Mouse (Mus musculus) midbrain, embryonic 14.5 days (tissue): ENCODE measurements around the gene Hunk. TPM values are rescaled to one million over a fixed set of nuclear protein-coding genes. Genes with fewer than 3 reads are reported as not detected.

Experiments used
- ATAC-seq: fragments of 200-750 bp; cut with Nextera tagmentation; 2 replicates; pipeline ENCODE4 v1.8.0; 2017; ENCODE audit warnings: moderate number of reproducible peaks, moderate library complexity; ENCODE audit not compliant: low FRiP score, low TSS enrichment
- DNase-seq: peaks from one replicate; pipeline ENCODE4 v3.0.0-alpha.2; 2015
- H3K27ac ChIP-seq: fragments of 300-500 bp; sonication (generic); replicated peaks from 2 replicates; pipeline ENCODE4 v1.5.1; 2014; ENCODE audit warnings: mild to moderate bottlenecking, low read depth, low read length, moderate library complexity
- H3K27me3 ChIP-seq: fragments of 300-500 bp; sonication (generic); 2 replicates; pipeline ENCODE4 v1.6.1; 2014; ENCODE audit warnings: low read length, control low read depth, mixed read lengths; ENCODE audit not compliant: control insufficient read depth, insufficient read depth
- H3K36me3 ChIP-seq: fragments of 300-500 bp; sonication (generic); 2 replicates; pipeline ENCODE4 v1.6.1; 2014; ENCODE audit warnings: low read length, control low read depth; ENCODE audit not compliant: control insufficient read depth, insufficient read depth
- H3K4me1 ChIP-seq: fragments of 300-500 bp; sonication (generic); 2 replicates; pipeline ENCODE4 v1.6.1; 2014; ENCODE audit warnings: mild to moderate bottlenecking, antibody characterized with exemption, low read length, control low read depth; ENCODE audit not compliant: control insufficient read depth, insufficient read depth
- H3K4me2 ChIP-seq: fragments of 300-500 bp; sonication (generic); 2 replicates; pipeline ENCODE4 v1.6.1; 2014; ENCODE audit warnings: mild to moderate bottlenecking, low read length, moderate library complexity
- H3K4me3 ChIP-seq: fragments of 300-500 bp; sonication (generic); replicated peaks from 2 replicates; pipeline ENCODE4 v1.5.1; 2014; ENCODE audit warnings: low read depth, low read length
- H3K9ac ChIP-seq: fragments of 300-500 bp; sonication (generic); replicated peaks from 2 replicates; pipeline ENCODE4 v1.6.1; 2014; ENCODE audit warnings: mild to moderate bottlenecking, low read length, moderate library complexity
- H3K9me3 ChIP-seq: fragments of 300-500 bp; sonication (generic); 2 replicates; pipeline ENCODE4 v1.6.1; 2016; ENCODE audit warnings: low read length, control low read depth, mixed read lengths; ENCODE audit not compliant: control insufficient read depth
- WGBS: fragments of 180-500 bp; shearing (Covaris S2); extraction: QIAGEN DNeasy Blood & Tissue Kit; methylation state at CpG from one replicate; pipeline ENCODE4 v1.1.7; 2014; 5-methylcytosine and 5-hydroxymethylcytosine counted together
- polyA plus RNA-seq: library from polyadenylated mRNA; unstranded; fragments of >200 nt; fragmentation: Nextera tagmentation; extraction: Ambion mirVana; gene quantifications from 2 replicates; pipeline ENCODE4 v1.2.1, GENCODE M21; 2014

Hunk gene
- polyA plus RNA-seq, 1 experiment from 2014 or later, result 8.7 TPM

GRCm38 (mm10) chr16:90461304-90461905 lies 75.6 kb downstream of the Hunk start:
- ATAC-seq (no peak), DNase-seq (no peak)
- H3K27ac ChIP-seq, result no peak overlapping the region
- H3K4me2 ChIP-seq, result no peak overlapping the region
- no peaks in the 10 kb centered on the region for H3K27me3 ChIP-seq
- H3K9ac ChIP-seq, result no peak overlapping the region
- H3K4me1 ChIP-seq, result 0 out of 2 replicates have a peak, but pooled peaks cover 5% of the 10 kb centered on the region
- peaks cover 23% of the 10 kb centered on the region for H3K36me3 ChIP-seq
- peaks cover 5% of the 10 kb centered on the region; the same call in 1 of the 2 replicates for H3K9me3 ChIP-seq
- WGBS, result 72% methylated on average over 11 of the region's 11 CpGs
- no peak overlapping the region for H3K4me3 ChIP-seq

GRCm38 (mm10) chr16:90462728-90463275 lies 77.0 kb downstream of the Hunk start:
- WGBS, result 83% methylated on average over 11 of the region's 11 CpGs
- H3K27me3 ChIP-seq, result no peaks in the 10 kb centered on the region
- no peak overlapping the region for H3K4me2 ChIP-seq
- H3K36me3 ChIP-seq, result peaks cover 34% of the 10 kb centered on the region
- 0 out of 2 replicates have a peak, but pooled peaks cover 5% of the 10 kb centered on the region for H3K4me1 ChIP-seq
- no peak overlapping the region for H3K4me3 ChIP-seq
- peaks cover 6% of the 10 kb centered on the region; the same call in 1 of the 2 replicates for H3K9me3 ChIP-seq
- H3K27ac ChIP-seq, result no peak overlapping the region
- ATAC-seq, result no peak
- no peak for DNase-seq
- no peak overlapping the region for H3K9ac ChIP-seq

GRCm38 (mm10) chr16:90465154-90465553 lies 79.3 kb downstream of the Hunk start:
- 92% methylated on average over 5 of the region's 5 CpGs for WGBS
- Histone ChIP-seq H3K9ac (no peak overlapping the region), H3K4me2 (no peak overlapping the region), H3K27ac (no peak overlapping the region), H3K4me1 (no peaks in the 10 kb centered on the region), H3K4me3 (no peak overlapping the region), H3K9me3 (peaks cover 6% of the 10 kb centered on the region; the same call in 1 of the 2 replicates), H3K36me3 (peaks cover 46% of the 10 kb centered on the region), H3K27me3 (no peaks in the 10 kb centered on the region)
- ATAC-seq (no peak), DNase-seq (no peak)

GRCm38 (mm10) chr16:90468286-90468685 lies 82.5 kb downstream of the Hunk start:
- H3K9me3 ChIP-seq, result peaks cover 6% of the 10 kb centered on the region; the same call in 1 of the 2 replicates
- no peaks in the 10 kb centered on the region for H3K27me3 ChIP-seq
- H3K4me1 ChIP-seq, result no peaks in the 10 kb centered on the region

GRCm38 (mm10) chr16:90475701-90476229 lies 90.0 kb downstream of the Hunk start:
- H3K9ac ChIP-seq, result no peak overlapping the region
- no peaks in the 10 kb centered on the region for H3K9me3 ChIP-seq
- WGBS, result 94% methylated on average over 16 of the region's 16 CpGs
- no peak overlapping the region for H3K4me3 ChIP-seq
- no peaks in the 10 kb centered on the region for H3K27me3 ChIP-seq
- ATAC-seq, result no peak
- H3K36me3 ChIP-seq, result peaks cover 48% of the 10 kb centered on the region
- H3K27ac ChIP-seq, result no peak overlapping the region
- no peak overlapping the region for H3K4me2 ChIP-seq
- H3K4me1 ChIP-seq, result no peaks in the 10 kb centered on the region
- no peak for DNase-seq

More at GRCm38 (mm10) chr16:90468286-90468685, 82.5 kb downstream of the Hunk start:
- WGBS, result 91% methylated on average over 5 of the region's 5 CpGs
- H3K4me2 ChIP-seq, result no peak overlapping the region
- no peak overlapping the region for H3K27ac ChIP-seq
- no peak overlapping the region for H3K4me3 ChIP-seq
- DNase-seq, result no peak
- no peak for ATAC-seq
- H3K9ac ChIP-seq, result no peak overlapping the region
- peaks cover 54% of the 10 kb centered on the region for H3K36me3 ChIP-seq

- 99% methylated on average over 5 of the region's 5 CpGs for WGBS
- H3K4me1 ChIP-seq, result no peaks in the 10 kb centered on the region
- no peak overlapping the region for H3K4me3 ChIP-seq
- H3K36me3 ChIP-seq, result peaks cover 43% of the 10 kb centered on the region
- no peak overlapping the region for H3K9ac ChIP-seq
- H3K4me2 ChIP-seq, result no peak overlapping the region
- ATAC-seq (no peak), DNase-seq (no peak)
- H3K27me3 ChIP-seq, result no peaks in the 10 kb centered on the region
- H3K9me3 ChIP-seq, result no peaks in the 10 kb centered on the region
- H3K27ac ChIP-seq, result no peak overlapping the region
These were observed 95.8 kb downstream of the Hunk start for GRCm38 (mm10) chr16:90481612-90482011.

GRCm38 (mm10) chr16:90483341-90483740 lies 97.5 kb downstream of the Hunk start:
- ATAC-seq, result no peak

GRCm38 (mm10) chr16:90485125-90485524 lies 99.3 kb downstream of the Hunk start:
- no peak for DNase-seq
- Histone ChIP-seq H3K27ac (no peak overlapping the region), H3K4me3 (no peak overlapping the region), H3K36me3 (peaks cover 41% of the 10 kb centered on the region), H3K9ac (no peak overlapping the region), H3K4me1 (no peaks in the 10 kb centered on the region), H3K27me3 (no peaks in the 10 kb centered on the region), H3K4me2 (no peak overlapping the region), H3K9me3 (no peaks in the 10 kb centered on the region)
- no peak for ATAC-seq
- 91% methylated on average over 7 of the region's 7 CpGs for WGBS

More at GRCm38 (mm10) chr16:90483341-90483740, 97.5 kb downstream of the Hunk start:
- WGBS, result 79% methylated on average over 6 of the region's 6 CpGs
- no peak for DNase-seq
- no peak overlapping the region for H3K9ac ChIP-seq
- H3K4me2 ChIP-seq, result no peak overlapping the region
- no peak overlapping the region for H3K27ac ChIP-seq
- H3K27me3 ChIP-seq, result no peaks in the 10 kb centered on the region
- H3K36me3 ChIP-seq, result peaks cover 45% of the 10 kb centered on the region
- H3K9me3 ChIP-seq, result no peaks in the 10 kb centered on the region
- H3K4me3 ChIP-seq, result no peak overlapping the region
- no peaks in the 10 kb centered on the region for H3K4me1 ChIP-seq

- Histone ChIP-seq H3K4me1 (no peaks in the 10 kb centered on the region), H3K4me3 (no peak overlapping the region), H3K4me2 (no peak overlapping the region), H3K27ac (no peak overlapping the region), H3K36me3 (peaks cover 38% of the 10 kb centered on the region), H3K27me3 (no peaks in the 10 kb centered on the region), H3K9ac (no peak overlapping the region), H3K9me3 (no peaks in the 10 kb centered on the region)
- WGBS, result 88% methylated on average over 4 of the region's 4 CpGs
- no peak for DNase-seq
- ATAC-seq, result no peak
These were observed 99.8 kb downstream of the Hunk start for GRCm38 (mm10) chr16:90485599-90485998.
